Comparison of ENCODE assay signal across 8 mouse cellular contexts in the genomic region with DNA sequence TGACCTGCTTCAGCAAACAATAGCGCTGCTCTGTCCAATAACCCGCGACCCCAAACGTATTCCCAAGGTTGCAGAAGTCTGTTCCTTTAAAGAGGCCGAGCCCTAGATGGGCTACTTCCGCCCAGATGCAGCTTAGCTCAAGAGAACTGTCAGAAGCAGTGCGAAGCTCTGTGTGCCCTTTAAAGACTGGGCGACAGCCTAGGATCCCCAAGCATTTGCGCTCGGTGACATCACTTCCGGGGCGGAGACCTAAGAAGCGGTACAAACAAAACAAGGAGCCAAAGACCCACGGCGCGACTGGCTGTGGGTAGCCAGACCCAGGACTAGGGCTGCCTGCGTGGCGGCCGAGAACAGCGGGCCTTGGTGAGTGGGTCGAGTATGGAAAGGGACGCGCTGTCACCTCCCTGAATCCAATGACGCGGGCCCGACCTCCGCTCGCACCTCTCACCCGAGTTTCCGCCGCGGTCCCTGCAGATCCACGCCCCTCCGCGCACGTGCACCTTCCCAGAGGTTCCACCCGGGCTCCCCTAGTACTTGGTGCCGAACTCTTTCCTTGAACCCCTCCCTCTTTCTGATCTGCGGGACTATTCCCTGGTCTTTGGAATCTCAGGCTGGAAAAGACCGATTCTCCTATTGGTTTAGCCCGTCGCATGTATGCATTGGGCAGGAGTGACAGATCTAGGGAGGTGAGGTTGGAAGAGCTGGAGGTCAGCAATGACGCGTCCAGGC. TPM values are rescaled to one million over a fixed set of nuclear protein-coding genes. Genes with fewer than 3 reads are reported as not detected.
DNase-seq lines count a peak whose midpoint lies in the region; ATAC-seq and TF ChIP-seq lines count a peak whose summit lies in the region.

Gene Kyat1, minus strand, starts transcription at position 219 of the 729 bp plus-strand sequence.

- TF ChIP-seq POLR2A in bone marrow macrophage, adult 2 months (IDR thresholded peaks at IDR 0.05; ENCODE audit: borderline replicate concordance, low read depth, low read length), result no peak
- peak; percentile 80 for TF ChIP-seq POLR2A in embryonic fibroblast, embryonic 13.5 days (IDR thresholded peaks at IDR 0.05; ENCODE audit: low read depth, low read length)

- H3K36me3 ChIP-seq in kidney, embryonic 14.5 days (ENCODE audit: control insufficient read depth, insufficient read depth, low read length), result no peaks in the 10 kb centered on the region
- no peaks in the 10 kb centered on the region for H3K36me3 ChIP-seq in limb, embryonic 15.5 days

- peak; percentile 94 for ATAC-seq in kidney, embryonic 14.5 days (ENCODE audit: low FRiP score, low TSS enrichment)
- peak; percentile 92 for ATAC-seq in limb, embryonic 15.5 days (ENCODE audit: insufficient number of reproducible peaks, low FRiP score, low TSS enrichment, low read depth)

- TF ChIP-seq CTCF in bone marrow macrophage, adult 2 months (IDR thresholded peaks at IDR 0.05; ENCODE audit: low read depth, low read length), result no peak
- no peak for TF ChIP-seq CTCF in embryonic fibroblast, embryonic 13.5 days (IDR thresholded peaks at IDR 0.05; ENCODE audit: borderline replicate concordance, insufficient read depth, low read length)

- no peaks in the 10 kb centered on the region for H3K9me3 ChIP-seq in kidney, embryonic 14.5 days (ENCODE audit: control insufficient read depth, low read length)
- H3K9me3 ChIP-seq in limb, embryonic 15.5 days, result no peaks in the 10 kb centered on the region

- peak within 1 kb of the TSS; percentile 56 for H3K27ac ChIP-seq in bone marrow macrophage, adult 2 months (ENCODE audit: insufficient read depth, low read depth, low read length)
- no peak within 1 kb of the TSS for H3K27ac ChIP-seq in embryonic fibroblast, embryonic 13.5 days (ENCODE audit: insufficient read depth, low read length)
- H3K27ac ChIP-seq in kidney, embryonic 14.5 days (ENCODE audit: low read depth, low read length), result peak within 1 kb of the TSS; percentile 62
- H3K27ac ChIP-seq in limb, embryonic 15.5 days, result peak within 1 kb of the TSS; percentile 81

- WGBS in kidney, embryonic 14.5 days, result under 1% methylated on average over 44 of the region's 44 CpGs
- under 1% methylated on average over 44 of the region's 44 CpGs for WGBS in limb, embryonic 15.5 days

- H3K4me3 ChIP-seq in bone marrow macrophage, adult 2 months (ENCODE audit: insufficient read depth, low read length), result peak within 1 kb of the TSS; percentile 64
- H3K4me3 ChIP-seq in embryonic fibroblast, embryonic 13.5 days (ENCODE audit: insufficient read depth, low read length), result peak within 1 kb of the TSS; percentile 68
- peak within 1 kb of the TSS; percentile 77 for H3K4me3 ChIP-seq in kidney, embryonic 14.5 days (ENCODE audit: low read length)
- peak within 1 kb of the TSS; percentile 79 for H3K4me3 ChIP-seq in limb, embryonic 15.5 days

- H3K4me2 ChIP-seq in kidney, embryonic 14.5 days (replicated peaks; ENCODE audit: low read depth, low read length), result peak within 1 kb of the TSS; percentile 75
- peak within 1 kb of the TSS; percentile 89 for H3K4me2 ChIP-seq in limb, embryonic 15.5 days

- H3K9ac ChIP-seq in kidney, embryonic 14.5 days (ENCODE audit: low read depth, low read length), result peak within 1 kb of the TSS; percentile 69
- H3K9ac ChIP-seq in limb, embryonic 15.5 days, result peak within 1 kb of the TSS; percentile 64

- H3K4me1 ChIP-seq in bone marrow macrophage, adult 2 months (ENCODE audit: control insufficient read depth, insufficient read depth, low read length), result peaks cover 10% of the 10 kb centered on the region
- no peaks in the 10 kb centered on the region for H3K4me1 ChIP-seq in embryonic fibroblast, embryonic 13.5 days (ENCODE audit: control insufficient read depth, insufficient read depth, low read length)
- H3K4me1 ChIP-seq in kidney, embryonic 14.5 days (ENCODE audit: control insufficient read depth, insufficient read depth, low read length), result peaks cover 13% of the 10 kb centered on the region; the same call in 1 of the 2 replicates
- H3K4me1 ChIP-seq in limb, embryonic 15.5 days, result peaks cover 15% of the 10 kb centered on the region

- H3K27me3 ChIP-seq in kidney, embryonic 14.5 days (ENCODE audit: control insufficient read depth, insufficient read depth, low read length), result no peaks in the 10 kb centered on the region
- H3K27me3 ChIP-seq in limb, embryonic 15.5 days, result no peaks in the 10 kb centered on the region

- DNase-seq in A20 (ENCODE audit: low read depth, low spot score), result peak; percentile 96
- peak; percentile 95 for DNase-seq in heart, adult 9 months (ENCODE audit: low spot score in 2 of 2)
- peak; percentile 79 to 91 for DNase-seq in monocyte, adult 2 months (ENCODE audit: low read depth in 1 of 2, low spot score in 2 of 2)
- peak; percentile 92 to 93 for DNase-seq in spleen, postnatal 36 days (ENCODE audit: low spot score in 2 of 2)

RNA-seq across cellular contexts. Expression of gene Kyat1, which starts in this region (rescaled TPM):
- polyA plus RNA-seq in bone marrow macrophage, adult 2 months (2012; ENCODE audit: insufficient read depth, insufficient read length, missing spikeins), result 3.5 and 3.9 TPM in 2 replicates
- 4.7 and 5.2 TPM in 2 replicates for polyA plus RNA-seq in embryonic fibroblast, embryonic 13.5 days (2011; ENCODE audit: insufficient read length, low read depth, missing spikeins)
- 10.0 and 11.4 TPM in 2 replicates for polyA plus RNA-seq in kidney, embryonic 14.5 days (2014; fragmentation: Nextera tagmentation; extraction: Ambion mirVana)
- polyA plus RNA-seq in limb, embryonic 15.5 days (2015; fragmentation: Nextera tagmentation; extraction: Ambion mirVana), result 12.4 TPM in 2 replicates
